Mouse (Mus musculus) G1E (cell line): ENCODE results near the gene Tubg2.

Source experiments
- CTCF ChIP-seq: IDR thresholded peaks from 2 replicates; pipeline ENCODE4 v1.5.1; 2012; ENCODE audit warnings: low read depth, low read length, inconsistent platforms, mixed read lengths
- GATA1 ChIP-seq: IDR thresholded peaks from 2 replicates; pipeline ENCODE4 v1.6.1; 2012; ENCODE audit warnings: borderline replicate concordance, low read length, inconsistent platforms, mixed read lengths
- POLR2AphosphoS5 ChIP-seq: IDR thresholded peaks from 2 replicates; pipeline ENCODE4 v1.6.1; 2012; ENCODE audit warnings: low read depth, low read length, inconsistent platforms; ENCODE audit not compliant: insufficient replicate concordance

GRCm38 (mm10) chr11:101174389-101174745, 18.7 kb downstream of the Tubg2 start:
- TF ChIP-seq GATA1 = no peak
- TF ChIP-seq CTCF = no peak
- TF ChIP-seq POLR2AphosphoS5 = no peak
